Mouse (Mus musculus): ENCODE results near the gene Hrh2. TPM values are rescaled to one million over a fixed set of nuclear protein-coding genes. Genes with fewer than 3 reads are reported as not detected.

Hrh2 gene
- 0.28 and 0.64 TPM in 2 replicates for polyA plus RNA-seq (2015; fragmentation: Nextera tagmentation; extraction: Ambion mirVana)

DNA sequence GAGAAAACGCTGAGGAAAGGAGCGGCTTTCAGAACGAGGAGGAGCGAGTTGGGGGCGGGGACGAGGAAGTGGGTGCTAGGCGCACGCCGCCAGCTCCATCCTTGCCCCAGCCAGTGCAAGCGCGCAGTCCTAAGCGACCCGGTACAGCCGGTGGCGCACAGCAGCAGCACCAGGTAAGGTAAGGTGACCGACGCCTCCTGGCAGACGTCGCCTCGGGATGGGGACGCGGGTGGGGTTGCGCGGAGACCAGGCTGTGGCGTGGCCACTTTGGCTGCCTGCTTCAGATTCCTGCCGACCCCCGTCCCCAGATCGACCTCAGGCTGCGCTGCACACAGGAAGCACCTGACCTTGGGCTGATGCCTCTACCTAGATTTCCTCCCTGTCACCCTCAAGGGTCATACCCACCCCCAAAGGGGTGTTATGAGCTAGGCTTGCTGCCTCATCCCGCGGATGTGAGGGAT is at the start of gene Hrh2:
Hrh2 (plus strand) TSS at position 109 of the 461 bp plus-strand sequence.
- ATAC-seq (ENCODE audit: insufficient read depth, low FRiP score) = no peak
- WGBS = 2% methylated on average over 31 of the region's 31 CpGs
- peaks cover 6% of the 10 kb centered on the region for H3K4me1 ChIP-seq (ENCODE audit: control insufficient read depth, insufficient read depth, low read length)
- peak within 1 kb of the TSS; percentile 43 for H3K9ac ChIP-seq (ENCODE audit: low read length)
- no peaks in the 10 kb centered on the region for H3K9me3 ChIP-seq (replicated peaks; ENCODE audit: control insufficient read depth, low read length)
- no peaks in the 10 kb centered on the region for H3K36me3 ChIP-seq (ENCODE audit: control insufficient read depth, insufficient read depth, low read length)
- H3K27ac ChIP-seq (ENCODE audit: low read length) = no peak within 1 kb of the TSS
- peaks cover 9% of the 10 kb centered on the region; the same call in 1 of the 2 replicates for H3K27me3 ChIP-seq (ENCODE audit: control insufficient read depth, insufficient read depth, low read length)
- H3K4me2 ChIP-seq (ENCODE audit: low read depth, low read length) = peak within 1 kb of the TSS; percentile 62
- peak within 1 kb of the TSS; percentile 41 for H3K4me3 ChIP-seq (replicated peaks; ENCODE audit: low read length)

DNA sequence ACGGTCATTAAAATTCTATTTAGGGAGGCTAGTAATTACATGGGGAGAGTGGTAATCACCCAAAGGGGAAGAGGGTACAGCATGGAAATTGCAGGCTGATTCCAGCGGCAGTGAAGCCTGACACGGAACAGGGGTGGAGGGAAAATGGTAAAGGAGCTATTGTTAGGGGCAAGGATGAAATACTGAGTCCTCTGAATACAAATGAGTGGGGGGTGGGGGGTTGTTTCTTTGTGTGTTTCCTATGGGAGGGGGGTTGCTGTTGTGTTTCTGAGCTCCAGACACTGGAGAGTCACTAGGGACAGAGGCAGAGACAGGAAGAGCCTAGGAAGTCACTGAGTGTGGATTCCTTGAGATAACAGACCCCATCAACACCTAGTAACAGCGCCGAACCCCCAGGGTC is 48.1 kb upstream of the Hrh2 start:
- Histone ChIP-seq H3K27me3 (ENCODE audit: control insufficient read depth, insufficient read depth, low read length) (no peaks in the 10 kb centered on the region), H3K9me3 (replicated peaks; ENCODE audit: control insufficient read depth, low read length) (no peaks in the 10 kb centered on the region; the same call in 1 of the 2 replicates), H3K27ac (ENCODE audit: low read length) (no peak overlapping the region), H3K4me2 (ENCODE audit: low read depth, low read length) (no peak overlapping the region), H3K36me3 (ENCODE audit: control insufficient read depth, insufficient read depth, low read length) (no peaks in the 10 kb centered on the region), H3K9ac (ENCODE audit: low read length) (no peak overlapping the region), H3K4me1 (ENCODE audit: control insufficient read depth, insufficient read depth, low read length) (no peaks in the 10 kb centered on the region), H3K4me3 (replicated peaks; ENCODE audit: low read length) (no peak overlapping the region)
- 61% methylated on average over 5 of the region's 5 CpGs for WGBS
- ATAC-seq (ENCODE audit: insufficient read depth, low FRiP score) = no peak

DNA sequence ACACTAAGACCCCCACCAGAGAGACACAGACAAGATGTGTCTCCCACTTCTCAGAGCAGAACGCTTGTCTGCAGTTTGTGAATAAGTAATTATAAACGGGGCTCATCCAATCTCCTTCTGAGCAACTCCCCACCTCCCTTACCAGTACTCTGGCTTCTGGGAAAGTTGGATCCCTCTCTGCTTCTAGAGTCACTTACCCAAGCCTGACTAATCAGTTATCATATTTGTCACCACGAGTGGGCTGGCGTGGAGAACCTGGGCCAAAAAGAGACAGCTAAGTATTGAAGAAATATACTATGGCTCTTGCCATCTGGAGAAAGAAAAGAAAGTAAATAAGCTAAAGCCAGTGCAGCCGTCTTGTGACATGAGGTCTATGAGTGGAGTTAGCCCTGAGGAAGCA is 47.3 kb upstream of the Hrh2 start:
- Histone ChIP-seq H3K4me1 (ENCODE audit: control insufficient read depth, insufficient read depth, low read length) (no peaks in the 10 kb centered on the region), H3K4me3 (replicated peaks; ENCODE audit: low read length) (no peak overlapping the region), H3K4me2 (ENCODE audit: low read depth, low read length) (no peak overlapping the region), H3K9ac (ENCODE audit: low read length) (no peak overlapping the region), H3K27me3 (ENCODE audit: control insufficient read depth, insufficient read depth, low read length) (no peaks in the 10 kb centered on the region), H3K27ac (ENCODE audit: low read length) (no peak overlapping the region), H3K9me3 (replicated peaks; ENCODE audit: control insufficient read depth, low read length) (no peaks in the 10 kb centered on the region; the same call in 1 of the 2 replicates), H3K36me3 (ENCODE audit: control insufficient read depth, insufficient read depth, low read length) (no peaks in the 10 kb centered on the region)
- no peak for ATAC-seq (ENCODE audit: insufficient read depth, low FRiP score)
- 67% methylated on average over 5 of the region's 5 CpGs for WGBS

DNA sequence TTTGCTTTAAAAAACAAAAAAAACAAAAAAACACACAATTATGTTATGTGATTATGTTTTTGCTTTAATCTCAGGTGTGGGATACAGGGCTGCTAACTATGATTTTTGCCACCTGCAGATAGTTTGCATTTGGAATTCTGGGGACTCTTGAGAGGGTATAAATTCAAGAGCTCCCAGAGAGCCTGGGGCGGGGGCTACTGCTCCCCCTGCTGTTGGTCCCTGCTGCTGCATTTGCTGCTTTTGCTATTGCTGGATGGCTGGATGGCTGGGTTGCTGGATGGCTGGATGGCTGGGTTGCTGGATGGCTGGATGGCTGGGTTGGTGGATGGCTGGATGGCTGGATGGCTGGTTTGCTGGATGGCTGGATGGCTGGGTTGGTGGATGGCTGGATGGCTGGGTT is 44.6 kb upstream of the Hrh2 start:
- H3K9me3 ChIP-seq (replicated peaks; ENCODE audit: control insufficient read depth, low read length) = no peaks in the 10 kb centered on the region; the same call in 1 of the 2 replicates
- H3K9ac ChIP-seq (ENCODE audit: low read length) = no peak overlapping the region
- H3K27ac ChIP-seq (ENCODE audit: low read length) = no peak overlapping the region
- no peak overlapping the region for H3K4me2 ChIP-seq (ENCODE audit: low read depth, low read length)
- no peak overlapping the region for H3K4me3 ChIP-seq (replicated peaks; ENCODE audit: low read length)
- no peaks in the 10 kb centered on the region for H3K4me1 ChIP-seq (ENCODE audit: control insufficient read depth, insufficient read depth, low read length)
- H3K36me3 ChIP-seq (ENCODE audit: control insufficient read depth, insufficient read depth, low read length) = no peaks in the 10 kb centered on the region
- no peaks in the 10 kb centered on the region for H3K27me3 ChIP-seq (ENCODE audit: control insufficient read depth, insufficient read depth, low read length)
- no peak for ATAC-seq (ENCODE audit: insufficient read depth, low FRiP score)
- WGBS = 62% methylated on average over 1 of the region's 1 CpGs

DNA sequence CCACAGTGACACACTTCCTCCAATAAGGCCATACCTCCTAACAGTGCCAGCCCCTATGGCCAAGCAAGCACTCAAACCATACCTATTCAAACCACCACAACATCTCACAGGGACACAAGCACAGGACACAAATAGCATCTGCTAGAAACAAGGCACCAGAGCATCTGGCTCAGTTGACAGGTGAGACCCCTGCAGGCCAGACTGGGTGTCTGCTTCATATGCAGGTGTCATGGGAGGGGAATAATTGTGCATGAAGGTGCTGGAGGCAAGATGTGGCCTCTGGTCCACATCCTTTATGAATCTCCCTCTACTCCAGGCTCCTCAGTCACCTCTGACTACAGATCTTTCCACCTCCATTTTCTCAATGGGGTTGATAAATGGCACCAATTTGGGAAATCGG is 39.5 kb upstream of the Hrh2 start:
- no peak overlapping the region for H3K4me3 ChIP-seq (replicated peaks; ENCODE audit: low read length)
- WGBS = 74% methylated on average over 1 of the region's 1 CpGs
- no peak for ATAC-seq (ENCODE audit: insufficient read depth, low FRiP score)
- no peaks in the 10 kb centered on the region for H3K9me3 ChIP-seq (replicated peaks; ENCODE audit: control insufficient read depth, low read length)
- H3K27ac ChIP-seq (ENCODE audit: low read length) = no peak overlapping the region
- H3K4me1 ChIP-seq (ENCODE audit: control insufficient read depth, insufficient read depth, low read length) = no peaks in the 10 kb centered on the region
- H3K9ac ChIP-seq (ENCODE audit: low read length) = no peak overlapping the region
- no peaks in the 10 kb centered on the region for H3K27me3 ChIP-seq (ENCODE audit: control insufficient read depth, insufficient read depth, low read length)
- no peak overlapping the region for H3K4me2 ChIP-seq (ENCODE audit: low read depth, low read length)
- no peaks in the 10 kb centered on the region for H3K36me3 ChIP-seq (ENCODE audit: control insufficient read depth, insufficient read depth, low read length)

DNA sequence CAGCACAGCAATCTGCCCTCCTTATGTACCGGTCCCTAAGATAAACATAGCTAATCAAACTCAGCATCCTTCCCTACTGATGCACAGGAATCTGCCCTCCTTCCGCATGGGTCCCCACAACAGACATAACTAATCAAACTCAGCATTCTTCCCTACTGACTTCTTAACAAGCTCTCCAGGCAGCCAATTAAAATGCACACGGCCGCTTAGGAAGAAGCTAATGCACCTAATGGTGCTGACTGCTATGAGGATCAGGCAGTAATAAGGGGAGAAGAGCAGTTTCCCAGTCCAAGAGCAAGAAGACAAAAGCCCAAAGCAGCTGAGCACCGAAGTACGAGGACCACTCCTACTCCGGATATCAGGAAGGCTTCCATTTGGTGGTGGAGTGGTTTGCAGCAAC is 39.0 kb upstream of the Hrh2 start:
- Histone ChIP-seq H3K4me3 (replicated peaks; ENCODE audit: low read length) (no peak overlapping the region), H3K27ac (ENCODE audit: low read length) (no peak overlapping the region), H3K36me3 (ENCODE audit: control insufficient read depth, insufficient read depth, low read length) (no peaks in the 10 kb centered on the region), H3K9ac (ENCODE audit: low read length) (no peak overlapping the region), H3K27me3 (ENCODE audit: control insufficient read depth, insufficient read depth, low read length) (no peaks in the 10 kb centered on the region), H3K9me3 (replicated peaks; ENCODE audit: control insufficient read depth, low read length) (no peaks in the 10 kb centered on the region), H3K4me2 (ENCODE audit: low read depth, low read length) (no peak overlapping the region), H3K4me1 (ENCODE audit: control insufficient read depth, insufficient read depth, low read length) (no peaks in the 10 kb centered on the region)
- no peak for ATAC-seq (ENCODE audit: insufficient read depth, low FRiP score)
- WGBS = 58% methylated on average over 7 of the region's 7 CpGs

DNA sequence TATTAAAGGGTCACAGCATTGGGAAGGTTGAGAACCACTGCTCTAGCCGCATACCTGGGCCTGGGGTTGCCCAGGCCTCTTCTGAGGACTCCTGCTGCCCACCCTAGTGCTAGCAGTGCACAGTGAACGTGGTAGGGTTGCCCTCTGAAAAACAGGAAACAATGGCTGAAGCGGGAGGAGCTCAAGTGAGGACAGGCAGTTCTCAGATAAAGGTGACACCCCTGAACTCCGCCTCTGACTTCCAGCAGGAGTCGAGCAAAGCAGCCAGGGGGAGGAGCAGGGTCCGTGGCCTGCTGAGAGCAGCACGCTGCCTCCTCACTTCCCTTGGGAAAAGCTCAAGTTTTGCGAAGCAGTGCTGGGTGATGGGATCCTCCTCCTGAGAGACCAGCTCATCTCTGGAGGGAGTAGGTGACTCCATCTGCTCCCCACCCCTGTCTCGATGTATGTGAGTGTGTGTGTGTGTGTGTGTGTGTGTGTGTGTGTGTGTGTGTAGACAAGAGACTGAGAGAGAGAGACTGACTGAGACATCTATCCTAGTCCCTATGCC is 38.2 kb upstream of the Hrh2 start:
- H3K4me1 ChIP-seq (ENCODE audit: control insufficient read depth, insufficient read depth, low read length) = no peaks in the 10 kb centered on the region
- H3K36me3 ChIP-seq (ENCODE audit: control insufficient read depth, insufficient read depth, low read length) = no peaks in the 10 kb centered on the region
- no peak overlapping the region for H3K27ac ChIP-seq (ENCODE audit: low read length)
- WGBS = 21% methylated on average over 9 of the region's 9 CpGs
- H3K4me3 ChIP-seq (replicated peaks; ENCODE audit: low read length) = no peak overlapping the region
- H3K27me3 ChIP-seq (ENCODE audit: control insufficient read depth, insufficient read depth, low read length) = no peaks in the 10 kb centered on the region
- no peak overlapping the region for H3K4me2 ChIP-seq (ENCODE audit: low read depth, low read length)
- H3K9me3 ChIP-seq (replicated peaks; ENCODE audit: control insufficient read depth, low read length) = no peaks in the 10 kb centered on the region
- no peak for ATAC-seq (ENCODE audit: insufficient read depth, low FRiP score)
- no peak overlapping the region for H3K9ac ChIP-seq (ENCODE audit: low read length)

DNA sequence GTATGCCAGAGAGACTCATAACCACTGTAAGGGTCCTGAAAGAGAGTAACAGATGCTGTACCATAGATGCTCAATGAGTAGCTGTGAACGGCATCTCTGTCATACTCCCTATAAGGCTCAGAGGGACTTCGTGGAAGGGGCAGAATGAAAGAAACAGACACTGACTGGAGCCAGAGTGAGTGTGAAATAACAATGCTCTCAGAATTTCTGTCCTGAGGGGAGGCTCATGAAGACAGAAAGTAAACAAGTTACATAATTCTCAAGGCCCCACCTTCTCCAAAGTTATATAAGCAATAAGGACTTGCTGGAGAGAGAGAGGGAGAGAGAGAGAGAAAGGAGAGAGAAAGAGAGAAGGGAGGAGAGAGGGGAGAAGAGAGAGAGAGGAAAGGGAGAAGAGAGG is 36.1 kb upstream of the Hrh2 start:
- Histone ChIP-seq H3K9me3 (replicated peaks; ENCODE audit: control insufficient read depth, low read length) (no peaks in the 10 kb centered on the region), H3K27me3 (ENCODE audit: control insufficient read depth, insufficient read depth, low read length) (no peaks in the 10 kb centered on the region), H3K27ac (ENCODE audit: low read length) (no peak overlapping the region), H3K9ac (ENCODE audit: low read length) (no peak overlapping the region), H3K4me2 (ENCODE audit: low read depth, low read length) (no peak overlapping the region), H3K4me1 (ENCODE audit: control insufficient read depth, insufficient read depth, low read length) (no peaks in the 10 kb centered on the region), H3K36me3 (ENCODE audit: control insufficient read depth, insufficient read depth, low read length) (no peaks in the 10 kb centered on the region), H3K4me3 (replicated peaks; ENCODE audit: low read length) (no peak overlapping the region)
- WGBS = 75% methylated on average over 2 of the region's 2 CpGs
- no peak for ATAC-seq (ENCODE audit: insufficient read depth, low FRiP score)

DNA sequence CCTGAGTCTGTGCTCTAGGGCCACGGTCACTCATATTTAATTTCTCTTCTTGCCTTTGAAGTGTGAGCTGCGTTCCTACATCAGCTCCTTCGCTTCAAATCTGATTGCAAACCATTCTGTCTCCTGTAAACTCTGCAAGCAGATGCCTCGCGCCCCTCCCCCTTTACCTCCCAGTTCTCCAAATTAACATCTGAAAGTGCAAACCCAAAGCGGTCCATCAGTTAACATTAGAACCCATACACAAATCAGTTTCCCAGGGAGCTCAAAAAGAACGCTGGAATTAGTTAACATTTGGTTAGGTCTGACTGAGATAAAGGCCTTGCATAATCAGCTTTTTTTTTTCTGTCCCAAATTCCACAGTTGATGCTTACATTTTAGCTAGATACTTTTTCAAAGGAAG is 32.7 kb upstream of the Hrh2 start:
- WGBS = 19% methylated on average over 7 of the region's 7 CpGs
- H3K27me3 ChIP-seq (ENCODE audit: control insufficient read depth, insufficient read depth, low read length) = no peaks in the 10 kb centered on the region
- H3K9ac ChIP-seq (ENCODE audit: low read length) = no peak overlapping the region
- no peaks in the 10 kb centered on the region for H3K9me3 ChIP-seq (replicated peaks; ENCODE audit: control insufficient read depth, low read length)
- H3K27ac ChIP-seq (ENCODE audit: low read length) = no peak overlapping the region
- H3K4me2 ChIP-seq (ENCODE audit: low read depth, low read length) = no peak overlapping the region
- no peak overlapping the region for H3K4me3 ChIP-seq (replicated peaks; ENCODE audit: low read length)
- H3K36me3 ChIP-seq (ENCODE audit: control insufficient read depth, insufficient read depth, low read length) = no peaks in the 10 kb centered on the region
- no peaks in the 10 kb centered on the region for H3K4me1 ChIP-seq (ENCODE audit: control insufficient read depth, insufficient read depth, low read length)
- ATAC-seq (ENCODE audit: insufficient read depth, low FRiP score) = no peak

All from stomach, embryonic 16.5 days (tissue).